Mouse (Mus musculus) kidney, embryonic 15.5 days (tissue): ENCODE measurements around the gene Hist1h3b. TPM values are rescaled to one million over a fixed set of nuclear protein-coding genes. Genes with fewer than 3 reads are reported as not detected.
"Not testable (repeated sequence)": the region's sequence is repeated elsewhere in the genome, so short reads cannot be mapped to it uniquely, and the experiment has no call there.

Experiments
- ATAC-seq: fragments of 200-750 bp; cut with Nextera tagmentation; replicated peaks from 2 replicates; pipeline ENCODE4 v1.8.0; 2017; ENCODE audit warnings: moderate TSS enrichment; ENCODE audit not compliant: low FRiP score
- H3K27ac ChIP-seq: fragments of 300-500 bp; sonication (generic); 2 replicates; pipeline ENCODE4 v1.5.1; 2015; ENCODE audit warnings: mild to moderate bottlenecking, inconsistent platforms
- H3K27me3 ChIP-seq: fragments of 300-500 bp; sonication (generic); 2 replicates; pipeline ENCODE4 v1.6.1; 2015; ENCODE audit warnings: inconsistent platforms
- H3K36me3 ChIP-seq: fragments of 300-500 bp; sonication (generic); 2 replicates; pipeline ENCODE4 v1.6.1; 2015; ENCODE audit warnings: inconsistent platforms
- H3K4me1 ChIP-seq: fragments of 300-500 bp; sonication (generic); 2 replicates; pipeline ENCODE4 v1.6.1; 2015; ENCODE audit warnings: inconsistent platforms
- H3K4me2 ChIP-seq: fragments of 300-500 bp; sonication (generic); 2 replicates; pipeline ENCODE4 v1.6.1; 2015; ENCODE audit warnings: moderate library complexity, mild to moderate bottlenecking, inconsistent platforms
- H3K4me3 ChIP-seq: fragments of 300-500 bp; sonication (generic); replicated peaks from 2 replicates; pipeline ENCODE4 v1.5.1; 2015; ENCODE audit warnings: mild to moderate bottlenecking, inconsistent platforms
- H3K9ac ChIP-seq: fragments of 300-500 bp; sonication (generic); 2 replicates; pipeline ENCODE4 v1.6.1; 2015; ENCODE audit warnings: mild to moderate bottlenecking, inconsistent platforms
- H3K9me3 ChIP-seq: fragments of 300-500 bp; sonication (generic); replicated peaks from 2 replicates; pipeline ENCODE4 v1.6.1; 2016; ENCODE audit warnings: inconsistent platforms
- WGBS: fragments of 180-500 bp; shearing (Covaris S2); methylation state at CpG from one replicate; pipeline ENCODE4 v1.1.7; 2015; ENCODE audit warnings: mixed read lengths; 5-methylcytosine and 5-hydroxymethylcytosine counted together
- polyA plus RNA-seq: library from polyadenylated mRNA; unstranded; fragments of >200 nt; fragmentation: Nextera tagmentation; extraction: Ambion mirVana; gene quantifications from 2 replicates; pipeline ENCODE4 v1.2.1, GENCODE M21; 2015

The Hist1h3b gene
- polyA plus RNA-seq, 1 experiment from 2014 or later: 11.3 TPM

- 1% methylated on average over 25 of the region's 27 CpGs for WGBS
- no peaks in the 10 kb centered on the region for H3K9me3 ChIP-seq
- peak overlapping the region; percentile 85 for H3K4me2 ChIP-seq
- peak overlapping the region; percentile 54 for H3K9ac ChIP-seq
- no peaks in the 10 kb centered on the region for H3K27me3 ChIP-seq
- peaks cover 32% of the 10 kb centered on the region for H3K4me1 ChIP-seq
- no peak for ATAC-seq
- peak overlapping the region; percentile 98 for H3K27ac ChIP-seq
- H3K36me3 ChIP-seq: no peaks in the 10 kb centered on the region
- peak overlapping the region; percentile 61 for H3K4me3 ChIP-seq
These were observed 8.3 kb downstream of the Hist1h3b start for GRCm38 (mm10) chr13:23760240-23760971.

GRCm38 (mm10) chr13:23760972-23761864 is 9.2 kb downstream of the Hist1h3b start, which contains the start of gene Hist1h4a:
TSS of gene Hist1h4a (minus strand) at chr13:23761230.
- WGBS: under 1% methylated on average over 67 of the region's 72 CpGs
- Histone ChIP-seq H3K4me2 (peak within 1 kb of the TSS; percentile 85), H3K9ac (peak within 1 kb of the TSS; percentile 61), H3K9me3 (no peaks in the 10 kb centered on the region), H3K4me1 (peaks cover 32% of the 10 kb centered on the region), H3K4me3 (peak within 1 kb of the TSS; percentile 61), H3K27ac (peak within 1 kb of the TSS; percentile 98), H3K27me3 (no peaks in the 10 kb centered on the region), H3K36me3 (no peaks in the 10 kb centered on the region)
- peak; percentile 76 for ATAC-seq

GRCm38 (mm10) chr13:23761871-23762821 is 10.1 kb downstream of the Hist1h3b start, which contains the start of gene Hist1h3a:
TSS of gene Hist1h3a (minus strand) at chr13:23762386.
- peak; percentile 67 for ATAC-seq
- H3K36me3 ChIP-seq, H3K27me3 ChIP-seq, H3K9me3 ChIP-seq: not testable (repeated sequence)
- H3K4me3 ChIP-seq: peak within 1 kb of the TSS; percentile 61
- H3K4me2 ChIP-seq: peak within 1 kb of the TSS; percentile 85
- peaks cover 32% of the 10 kb centered on the region for H3K4me1 ChIP-seq
- WGBS: under 1% methylated on average over 31 of the region's 52 CpGs
- H3K27ac ChIP-seq: peak within 1 kb of the TSS; percentile 98
- peak within 1 kb of the TSS; percentile 61 for H3K9ac ChIP-seq

GRCm38 (mm10) chr13:23763242-23763585 is 11.1 kb downstream of the Hist1h3b start:
- H3K4me3 ChIP-seq: peak overlapping the region; percentile 61
- H3K36me3 ChIP-seq: no peaks in the 10 kb centered on the region
- no peaks in the 10 kb centered on the region for H3K9me3 ChIP-seq
- H3K9ac ChIP-seq: peak overlapping the region; percentile 48; the same call in 1 of the 2 replicates
- peak overlapping the region; percentile 98 for H3K27ac ChIP-seq
- peaks cover 27% of the 10 kb centered on the region for H3K4me1 ChIP-seq
- H3K27me3 ChIP-seq: no peaks in the 10 kb centered on the region
- WGBS: under 1% methylated on average over 10 of the region's 10 CpGs
- ATAC-seq: no peak
- H3K4me2 ChIP-seq: peak overlapping the region; percentile 85

- Histone ChIP-seq H3K27me3 (no peaks in the 10 kb centered on the region), H3K4me2 (peak within 1 kb of the TSS; percentile 85), H3K9me3 (no peaks in the 10 kb centered on the region), H3K4me1 (peaks cover 27% of the 10 kb centered on the region), H3K27ac (peak within 1 kb of the TSS; percentile 98), H3K4me3 (peak within 1 kb of the TSS; percentile 61), H3K36me3 (no peaks in the 10 kb centered on the region), H3K9ac (peak within 1 kb of the TSS; percentile 76)
- 4% methylated on average over 34 of the region's 34 CpGs for WGBS
- ATAC-seq: peak; percentile 74
These were observed 11.7 kb downstream of the Hist1h3b start, which contains the start of gene Hist1h1a for GRCm38 (mm10) chr13:23763586-23764323. TSS of gene Hist1h1a (plus strand) at chr13:23763666.

- 38% methylated on average over 12 of the region's 12 CpGs for WGBS
- no peaks in the 10 kb centered on the region for H3K36me3 ChIP-seq
- H3K4me2 ChIP-seq: peak overlapping the region; percentile 85
- no peak for ATAC-seq
- peak overlapping the region; percentile 98 for H3K27ac ChIP-seq
- H3K27me3 ChIP-seq: no peaks in the 10 kb centered on the region
- peak overlapping the region; percentile 76 for H3K9ac ChIP-seq
- H3K9me3 ChIP-seq: no peaks in the 10 kb centered on the region
- H3K4me1 ChIP-seq: peaks cover 27% of the 10 kb centered on the region
- peak overlapping the region; percentile 61 for H3K4me3 ChIP-seq
These were observed 12.5 kb downstream of the Hist1h3b start for GRCm38 (mm10) chr13:23764324-23765171.

GRCm38 (mm10) chr13:23765172-23765513 is 13.1 kb downstream of the Hist1h3b start:
- Histone ChIP-seq H3K36me3 (no peaks in the 10 kb centered on the region), H3K4me3 (no peak overlapping the region), H3K4me1 (peaks cover 23% of the 10 kb centered on the region), H3K9ac (no peak overlapping the region), H3K4me2 (no peak overlapping the region), H3K9me3 (no peaks in the 10 kb centered on the region), H3K27ac (peak overlapping the region; percentile 30; the same call in 1 of the 2 replicates), H3K27me3 (no peaks in the 10 kb centered on the region)
- ATAC-seq: no peak
- WGBS: 63% methylated on average over 1 of the region's 1 CpGs

- no peak overlapping the region for H3K4me2 ChIP-seq
- H3K27me3 ChIP-seq: no peaks in the 10 kb centered on the region
- no peaks in the 10 kb centered on the region for H3K36me3 ChIP-seq
- no peak overlapping the region for H3K4me3 ChIP-seq
- peaks cover 18% of the 10 kb centered on the region for H3K4me1 ChIP-seq
- no peak overlapping the region for H3K27ac ChIP-seq
- ATAC-seq: no peak
- H3K9ac ChIP-seq: no peak overlapping the region
- no peaks in the 10 kb centered on the region for H3K9me3 ChIP-seq
These were observed 14.7 kb downstream of the Hist1h3b start for GRCm38 (mm10) chr13:23766772-23767171.

GRCm38 (mm10) chr13:23768834-23769397 is 16.8 kb downstream of the Hist1h3b start:
- ATAC-seq: no peak
- H3K9ac ChIP-seq: no peak overlapping the region
- H3K36me3 ChIP-seq: no peaks in the 10 kb centered on the region
- peaks cover 18% of the 10 kb centered on the region for H3K4me1 ChIP-seq
- 52% methylated on average over 5 of the region's 5 CpGs for WGBS
- H3K27me3 ChIP-seq: no peaks in the 10 kb centered on the region
- no peak overlapping the region for H3K4me3 ChIP-seq
- H3K27ac ChIP-seq: no peak overlapping the region
- no peak overlapping the region for H3K4me2 ChIP-seq
- H3K9me3 ChIP-seq: no peaks in the 10 kb centered on the region

GRCm38 (mm10) chr13:23769613-23770012 is 17.5 kb downstream of the Hist1h3b start, which contains the start of gene Trim38:
TSS of gene Trim38 (plus strand) at chr13:23769913.
- 77% methylated on average over 2 of the region's 2 CpGs for WGBS
- H3K4me3 ChIP-seq, H3K27me3 ChIP-seq, ATAC-seq, H3K9me3 ChIP-seq, H3K4me2 ChIP-seq, H3K27ac ChIP-seq, H3K36me3 ChIP-seq, H3K9ac ChIP-seq: not testable (repeated sequence)
- H3K4me1 ChIP-seq: peaks cover 11% of the 10 kb centered on the region
